Mouse (Mus musculus) thymus, adult 2 months (tissue): Measurements from ENCODE around the gene Cox7b.

Source experiments
- CTCF ChIP-seq: fragments of 200-500 bp; IDR thresholded peaks from 2 replicates; pipeline ENCODE4 v1.5.1; 2012; ENCODE audit warnings: mild to moderate bottlenecking, control low read depth, low read length, moderate library complexity, borderline replicate concordance; ENCODE audit not compliant: control insufficient read depth, poor library complexity, insufficient read depth; ENCODE audit errors: extremely low read depth
- POLR2A ChIP-seq: fragments of 200-500 bp; IDR thresholded peaks from 2 replicates; pipeline ENCODE4 v1.6.1; 2012; ENCODE audit warnings: mild to moderate bottlenecking, low read length, control low read depth, moderate library complexity; ENCODE audit not compliant: control insufficient read depth, poor library complexity, insufficient read depth; ENCODE audit errors: extremely low read depth

- no peak for TF ChIP-seq CTCF
- no peak for TF ChIP-seq POLR2A
Observed at GRCm38 (mm10) chrX:106031124-106031523, 15.6 kb downstream of the Cox7b start.
